Mouse (Mus musculus) stomach, embryonic 15.5 days (tissue): ENCODE measurements around the gene Zfp672. TPM values are rescaled to one million over a fixed set of nuclear protein-coding genes. Genes with fewer than 3 reads are reported as not detected.

Experiments
- ATAC-seq: fragments of 200-750 bp; cut with Nextera tagmentation; 2 replicates; pipeline ENCODE4 v1.8.0; 2017; ENCODE audit warnings: low read depth, moderate number of reproducible peaks, moderate TSS enrichment; ENCODE audit not compliant: insufficient read depth, low FRiP score
- H3K27ac ChIP-seq: fragments of 300-500 bp; sonication (generic); 2 replicates; pipeline ENCODE4 v1.5.1; 2015; ENCODE audit warnings: mild to moderate bottlenecking, inconsistent platforms
- H3K27me3 ChIP-seq: fragments of 300-500 bp; sonication (generic); replicated peaks from 2 replicates; pipeline ENCODE4 v1.6.1; 2015; ENCODE audit warnings: inconsistent platforms
- H3K36me3 ChIP-seq: fragments of 300-500 bp; sonication (generic); 2 replicates; pipeline ENCODE4 v1.6.1; 2015; ENCODE audit warnings: inconsistent platforms
- H3K4me1 ChIP-seq: fragments of 300-500 bp; sonication (generic); 2 replicates; pipeline ENCODE4 v1.6.1; 2015; ENCODE audit warnings: inconsistent platforms
- H3K4me2 ChIP-seq: fragments of 300-500 bp; sonication (generic); 2 replicates; pipeline ENCODE4 v1.6.1; 2015; ENCODE audit warnings: mild to moderate bottlenecking, inconsistent platforms
- H3K4me3 ChIP-seq: fragments of 300-500 bp; sonication (generic); replicated peaks from 2 replicates; pipeline ENCODE4 v1.5.1; 2015; ENCODE audit warnings: inconsistent platforms
- H3K9ac ChIP-seq: fragments of 300-500 bp; sonication (generic); 2 replicates; pipeline ENCODE4 v1.6.1; 2015; ENCODE audit warnings: inconsistent platforms
- H3K9me3 ChIP-seq: fragments of 300-500 bp; sonication (generic); 2 replicates; pipeline ENCODE4 v1.6.1; 2016; ENCODE audit warnings: inconsistent platforms
- WGBS: fragments of 180-500 bp; shearing (Covaris S2); methylation state at CpG from one replicate; pipeline ENCODE4 v1.1.7; 2015; 5-methylcytosine and 5-hydroxymethylcytosine counted together
- polyA plus RNA-seq: library from polyadenylated mRNA; unstranded; fragments of >200 nt; fragmentation: Nextera tagmentation; extraction: Ambion mirVana; gene quantifications from 2 replicates; pipeline ENCODE4 v1.2.1, GENCODE M21; 2015

Zfp672 gene
- polyA plus RNA-seq, 1 experiment from 2014 or later: 42.6 TPM

- no peak overlapping the region for H3K4me2 ChIP-seq
- no peaks in the 10 kb centered on the region for H3K9me3 ChIP-seq
- no peak overlapping the region for H3K9ac ChIP-seq
- no peaks in the 10 kb centered on the region for H3K27me3 ChIP-seq
- no peaks in the 10 kb centered on the region for H3K36me3 ChIP-seq
- 0 out of 2 replicates have a peak, but pooled peaks cover 6% of the 10 kb centered on the region for H3K4me1 ChIP-seq
- H3K27ac ChIP-seq: no peak overlapping the region
- ATAC-seq: no peak
- H3K4me3 ChIP-seq: no peak overlapping the region
- WGBS: 47% methylated on average over 10 of the region's 10 CpGs
Observed at GRCm38 (mm10) chr11:58354476-58354875, 24.3 kb upstream of the Zfp672 start.

- Histone ChIP-seq H3K36me3 (no peaks in the 10 kb centered on the region), H3K9me3 (no peaks in the 10 kb centered on the region), H3K27me3 (no peaks in the 10 kb centered on the region), H3K4me2 (no peak overlapping the region), H3K27ac (peak overlapping the region; percentile 21; the same call in 1 of the 2 replicates), H3K4me1 (0 out of 2 replicates have a peak, but pooled peaks cover 6% of the 10 kb centered on the region), H3K9ac (no peak overlapping the region), H3K4me3 (no peak overlapping the region)
- no peak for ATAC-seq
- 58% methylated on average over 3 of the region's 3 CpGs for WGBS
Observed at GRCm38 (mm10) chr11:58353709-58354108, 23.6 kb upstream of the Zfp672 start.

GRCm38 (mm10) chr11:58352681-58353548 lies 22.8 kb upstream of the Zfp672 start:
- H3K36me3 ChIP-seq: no peaks in the 10 kb centered on the region
- 31% methylated on average over 7 of the region's 7 CpGs for WGBS
- ATAC-seq: peak; percentile 91
- no peak overlapping the region for H3K9ac ChIP-seq
- no peaks in the 10 kb centered on the region for H3K27me3 ChIP-seq
- H3K27ac ChIP-seq: peak overlapping the region; percentile 31; the same call in 1 of the 2 replicates
- 0 out of 2 replicates have a peak, but pooled peaks cover 6% of the 10 kb centered on the region for H3K4me1 ChIP-seq
- H3K9me3 ChIP-seq: no peaks in the 10 kb centered on the region
- H3K4me2 ChIP-seq: no peak overlapping the region
- no peak overlapping the region for H3K4me3 ChIP-seq

- WGBS: 73% methylated on average over 5 of the region's 5 CpGs
- Histone ChIP-seq H3K4me1 (0 out of 2 replicates have a peak, but pooled peaks cover 6% of the 10 kb centered on the region), H3K4me3 (no peak overlapping the region), H3K27me3 (no peaks in the 10 kb centered on the region), H3K4me2 (no peak overlapping the region), H3K36me3 (peaks cover 7% of the 10 kb centered on the region; the same call in 1 of the 2 replicates), H3K9ac (no peak overlapping the region), H3K9me3 (no peaks in the 10 kb centered on the region), H3K27ac (no peak overlapping the region)
- ATAC-seq: no peak
Observed at GRCm38 (mm10) chr11:58351179-58351578, 21.0 kb upstream of the Zfp672 start.

GRCm38 (mm10) chr11:58350628-58351027 lies 20.5 kb upstream of the Zfp672 start:
- peaks cover 13% of the 10 kb centered on the region for H3K36me3 ChIP-seq
- no peaks in the 10 kb centered on the region for H3K9me3 ChIP-seq
- no peak overlapping the region for H3K4me3 ChIP-seq
- no peak overlapping the region for H3K27ac ChIP-seq
- ATAC-seq: no peak
- no peak overlapping the region for H3K9ac ChIP-seq
- H3K27me3 ChIP-seq: no peaks in the 10 kb centered on the region
- no peak overlapping the region for H3K4me2 ChIP-seq
- 0 out of 2 replicates have a peak, but pooled peaks cover 6% of the 10 kb centered on the region for H3K4me1 ChIP-seq
- WGBS: 73% methylated on average over 4 of the region's 4 CpGs

- no peaks in the 10 kb centered on the region for H3K4me1 ChIP-seq
- ATAC-seq: no peak
- H3K4me2 ChIP-seq: no peak overlapping the region
- H3K9me3 ChIP-seq: no peaks in the 10 kb centered on the region
- H3K4me3 ChIP-seq: no peak overlapping the region
- no peak overlapping the region for H3K9ac ChIP-seq
- H3K27me3 ChIP-seq: no peaks in the 10 kb centered on the region
- 89% methylated on average over 4 of the region's 4 CpGs for WGBS
- no peak overlapping the region for H3K27ac ChIP-seq
- peaks cover 34% of the 10 kb centered on the region for H3K36me3 ChIP-seq
Observed at GRCm38 (mm10) chr11:58346745-58347144, 16.6 kb upstream of the Zfp672 start.

- no peaks in the 10 kb centered on the region for H3K9me3 ChIP-seq
- ATAC-seq: no peak
- no peak overlapping the region for H3K4me2 ChIP-seq
- WGBS: 74% methylated on average over 3 of the region's 3 CpGs
- H3K36me3 ChIP-seq: peaks cover 22% of the 10 kb centered on the region
- H3K4me1 ChIP-seq: peaks cover 19% of the 10 kb centered on the region
- H3K9ac ChIP-seq: no peak overlapping the region
- H3K4me3 ChIP-seq: no peak overlapping the region
- no peaks in the 10 kb centered on the region for H3K27me3 ChIP-seq
- H3K27ac ChIP-seq: no peak overlapping the region
Observed at GRCm38 (mm10) chr11:58334746-58335145, 4.6 kb upstream of the Zfp672 start.

GRCm38 (mm10) chr11:58331546-58331945 lies 1.4 kb upstream of the Zfp672 start:
- no peaks in the 10 kb centered on the region for H3K9me3 ChIP-seq
- 86% methylated on average over 6 of the region's 6 CpGs for WGBS
- no peak for ATAC-seq
- peak overlapping the region; percentile 88 for H3K4me2 ChIP-seq
- peak overlapping the region; percentile 79 for H3K9ac ChIP-seq
- peaks cover 18% of the 10 kb centered on the region for H3K36me3 ChIP-seq
- H3K27me3 ChIP-seq: no peaks in the 10 kb centered on the region
- peak overlapping the region; percentile 93 for H3K4me3 ChIP-seq
- peaks cover 24% of the 10 kb centered on the region for H3K4me1 ChIP-seq
- no peak overlapping the region for H3K27ac ChIP-seq

- Histone ChIP-seq H3K9me3 (no peaks in the 10 kb centered on the region), H3K27me3 (no peaks in the 10 kb centered on the region), H3K4me1 (peaks cover 24% of the 10 kb centered on the region), H3K4me3 (peak overlapping the region; percentile 93), H3K9ac (peak overlapping the region; percentile 79), H3K36me3 (peaks cover 15% of the 10 kb centered on the region), H3K27ac (peak overlapping the region; percentile 78; the same call in 1 of the 2 replicates), H3K4me2 (peak overlapping the region; percentile 88)
- WGBS: 17% methylated on average over 10 of the region's 10 CpGs
- ATAC-seq: 0 out of 2 replicates have a peak, but pooled peaks have one; percentile 1
Observed at GRCm38 (mm10) chr11:58331149-58331495, 983 bp upstream of the Zfp672 start.

GRCm38 (mm10) chr11:58329906-58330275 lies 248 bp downstream of the Zfp672 start:
- Histone ChIP-seq H3K27me3 (no peaks in the 10 kb centered on the region), H3K9ac (peak overlapping the region; percentile 76), H3K36me3 (peaks cover 14% of the 10 kb centered on the region), H3K4me1 (peaks cover 24% of the 10 kb centered on the region), H3K27ac (peak overlapping the region; percentile 87), H3K9me3 (no peaks in the 10 kb centered on the region), H3K4me3 (peak overlapping the region; percentile 93), H3K4me2 (peak overlapping the region; percentile 84)
- ATAC-seq: peak; percentile 2; the same call in 1 of the 2 replicates
- WGBS: under 1% methylated on average over 21 of the region's 21 CpGs

GRCm38 (mm10) chr11:58326781-58327180 lies 3.4 kb downstream of the Zfp672 start:
- no peaks in the 10 kb centered on the region for H3K27me3 ChIP-seq
- H3K4me2 ChIP-seq: no peak overlapping the region
- no peak for ATAC-seq
- no peak overlapping the region for H3K4me3 ChIP-seq
- H3K4me1 ChIP-seq: peaks cover 17% of the 10 kb centered on the region
- WGBS: 95% methylated on average over 3 of the region's 3 CpGs
- no peaks in the 10 kb centered on the region for H3K9me3 ChIP-seq
- no peak overlapping the region for H3K9ac ChIP-seq
- H3K27ac ChIP-seq: no peak overlapping the region
- peaks cover 14% of the 10 kb centered on the region for H3K36me3 ChIP-seq

GRCm38 (mm10) chr11:58324614-58325229 lies 5.4 kb downstream of the Zfp672 start:
- no peak overlapping the region for H3K4me2 ChIP-seq
- H3K27me3 ChIP-seq: no peaks in the 10 kb centered on the region
- no peak overlapping the region for H3K27ac ChIP-seq
- no peaks in the 10 kb centered on the region for H3K9me3 ChIP-seq
- H3K9ac ChIP-seq: no peak overlapping the region
- peaks cover 12% of the 10 kb centered on the region; the same call in 1 of the 2 replicates for H3K4me1 ChIP-seq
- H3K36me3 ChIP-seq: peaks cover 14% of the 10 kb centered on the region
- 79% methylated on average over 3 of the region's 3 CpGs for WGBS
- H3K4me3 ChIP-seq: no peak overlapping the region
- ATAC-seq: no peak
